In genomic region chr5:52122146-52122545, GRCm38 (mm10) we compare ENCODE assay signal across 20 mouse cellular contexts.
"Had no signal": no experiment of that assay in that cellular context is flagged by ENCODE, and none has a peak within 500 bp of the region (broad histone marks: within the 10 kb centered on the region; RNA-seq: fewer than 3 reads in every experiment).

No protein-coding gene starts in this region.

- ATAC-seq: forebrain, embryonic 13.5 days; forebrain, embryonic 14.5 days; forebrain, embryonic 15.5 days; forebrain, embryonic 16.5 days; forebrain, postnatal 0 days had no signal

- DNase-seq: cerebellum, adult 8-10 months; cerebellum, adult 9-10 months; cerebellum, adult 9-11 months; cerebellum, postnatal 10 days; cerebellum, postnatal 14 days; cerebellum, postnatal 25 days; cerebellum, postnatal 36 days; embryo, embryonic 11 days; forebrain, postnatal 0 days; gastrocnemius, adult 2 months; gastrocnemius, postnatal 10 days; gastrocnemius, postnatal 14 days; gastrocnemius, postnatal 25 days; gastrocnemius, postnatal 36 days; heart, adult 18-20 months; heart, adult 2 months had no signal
